Mouse (Mus musculus): ENCODE data around the gene Fam155a. TPM values are rescaled to one million over a fixed set of nuclear protein-coding genes. Genes with fewer than 3 reads are reported as not detected.
"Not testable (repeated sequence)": the region's sequence is repeated elsewhere in the genome, so short reads cannot be mapped to it uniquely, and the experiment has no call there.

The Fam155a gene
- polyA plus RNA-seq, 1 experiment, result 0.37 TPM

DNA sequence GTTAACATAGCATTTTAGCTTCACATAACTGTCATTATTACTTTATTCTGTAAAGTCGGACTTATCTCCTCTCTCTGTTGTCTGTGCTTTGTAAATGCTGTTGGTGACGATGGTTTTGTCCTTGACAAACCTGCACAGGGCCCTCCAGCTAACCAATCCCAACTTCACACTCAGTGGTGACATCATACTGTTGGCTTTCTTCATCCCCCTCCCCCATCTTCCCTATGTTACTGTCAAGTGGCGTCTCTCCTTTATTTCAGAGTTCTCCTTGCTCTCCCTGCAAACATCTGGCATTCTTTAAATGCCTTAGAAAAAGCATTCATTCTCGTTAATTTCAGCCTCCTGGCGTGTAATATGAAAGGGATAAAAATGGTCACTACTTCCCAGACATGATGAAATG, 78.6 kb downstream of the Fam155a start:
- 44% methylated on average over 5 of the region's 5 CpGs for WGBS
- no peaks in the 10 kb centered on the region for H3K27me3 ChIP-seq (ENCODE audit: control insufficient read depth, insufficient read depth, low read length)
- no peak overlapping the region for H3K4me3 ChIP-seq (ENCODE audit: low read depth, low read length)
- H3K36me3 ChIP-seq (ENCODE audit: control insufficient read depth, insufficient read depth, low read length), result no peaks in the 10 kb centered on the region
- no peak overlapping the region for H3K27ac ChIP-seq (ENCODE audit: insufficient read depth, low read depth, low read length)
- no peak for TF ChIP-seq CTCF (IDR thresholded peaks at IDR 0.05; ENCODE audit: extremely low read depth, insufficient read length, insufficient replicate concordance, low read depth, low read length)
- TF ChIP-seq POLR2A (IDR thresholded peaks at IDR 0.05; ENCODE audit: low read depth, low read length), result no peak
- H3K4me1 ChIP-seq (ENCODE audit: control insufficient read depth, insufficient read depth, insufficient read length, low read length), result no peaks in the 10 kb centered on the region

DNA sequence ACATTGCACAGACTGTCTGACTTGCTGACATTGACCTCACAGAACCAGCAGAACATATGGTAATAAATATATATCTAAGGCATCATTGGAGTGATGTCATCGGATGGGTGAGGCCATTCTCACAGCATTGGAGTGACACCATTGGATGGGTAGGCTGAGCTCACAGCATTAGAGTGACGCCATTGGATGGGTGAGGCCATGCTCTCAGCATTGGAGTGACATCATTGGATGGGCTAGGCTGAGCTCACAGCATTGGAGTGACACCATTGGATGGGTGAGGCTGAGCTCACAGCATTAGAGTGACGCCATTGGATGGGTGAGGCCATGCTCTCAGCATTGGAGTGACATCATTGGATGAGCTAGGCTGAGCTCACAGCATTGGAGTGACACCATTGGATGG, 110.9 kb downstream of the Fam155a start:
- WGBS, result 79% methylated on average over 3 of the region's 3 CpGs
- not testable (repeated sequence) for H3K4me1 ChIP-seq (ENCODE audit: control insufficient read depth, insufficient read depth, insufficient read length, low read length); H3K27me3 ChIP-seq (ENCODE audit: control insufficient read depth, insufficient read depth, low read length); H3K36me3 ChIP-seq (ENCODE audit: control insufficient read depth, insufficient read depth, low read length); H3K27ac ChIP-seq (ENCODE audit: insufficient read depth, low read depth, low read length); H3K4me3 ChIP-seq (ENCODE audit: low read depth, low read length)

DNA sequence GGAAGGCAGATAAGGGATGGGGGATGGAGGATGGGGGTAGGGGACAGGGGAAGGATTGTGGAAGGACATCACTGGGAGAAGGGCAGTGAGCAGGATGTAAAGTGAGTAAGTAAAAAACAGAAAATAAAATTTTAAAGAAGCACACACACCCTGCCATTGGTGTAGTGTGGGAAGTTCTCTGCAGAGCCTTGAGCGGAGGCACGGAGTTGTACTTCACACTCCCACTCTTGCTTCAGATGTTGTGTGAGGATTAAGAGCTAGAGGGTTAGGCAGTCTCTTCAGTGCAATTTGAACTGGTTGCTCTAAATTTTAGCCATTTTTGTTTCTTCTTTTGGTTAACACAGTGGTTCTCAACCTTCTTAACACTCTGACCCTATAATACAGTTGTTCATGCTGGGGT, 114.1 kb downstream of the Fam155a start:
- no peak overlapping the region for H3K27ac ChIP-seq (ENCODE audit: insufficient read depth, low read depth, low read length)
- no peaks in the 10 kb centered on the region for H3K4me1 ChIP-seq (ENCODE audit: control insufficient read depth, insufficient read depth, insufficient read length, low read length)
- no peaks in the 10 kb centered on the region for H3K27me3 ChIP-seq (ENCODE audit: control insufficient read depth, insufficient read depth, low read length)
- H3K4me3 ChIP-seq (ENCODE audit: low read depth, low read length), result no peak overlapping the region
- no peaks in the 10 kb centered on the region for H3K36me3 ChIP-seq (ENCODE audit: control insufficient read depth, insufficient read depth, low read length)
- 92% methylated on average over 2 of the region's 2 CpGs for WGBS
- TF ChIP-seq CTCF (IDR thresholded peaks at IDR 0.05; ENCODE audit: extremely low read depth, insufficient read length, insufficient replicate concordance, low read depth, low read length), result no peak
- TF ChIP-seq POLR2A (IDR thresholded peaks at IDR 0.05; ENCODE audit: low read depth, low read length), result no peak

DNA sequence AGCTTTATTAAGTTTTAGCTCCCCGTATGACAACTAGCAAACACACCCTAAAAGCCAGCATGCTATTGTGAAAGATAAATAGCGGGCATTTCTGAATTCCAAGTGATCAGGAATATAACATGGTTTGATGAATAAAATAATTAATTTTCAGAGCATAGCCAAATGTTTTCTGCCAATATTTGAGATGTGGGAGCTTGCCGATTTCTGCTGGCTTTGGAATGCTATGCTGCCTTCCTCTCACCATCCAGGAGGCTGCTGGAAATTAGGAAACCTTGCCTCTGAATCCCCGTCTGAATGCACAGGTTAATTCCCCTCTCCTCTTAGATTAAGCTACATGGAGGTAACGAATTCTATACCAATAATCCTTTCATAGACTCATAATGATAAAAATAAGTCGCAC, 116.1 kb downstream of the Fam155a start:
- 77% methylated on average over 6 of the region's 6 CpGs for WGBS
- TF ChIP-seq CTCF (IDR thresholded peaks at IDR 0.05; ENCODE audit: extremely low read depth, insufficient read length, insufficient replicate concordance, low read depth, low read length) (no peak), POLR2A (IDR thresholded peaks at IDR 0.05; ENCODE audit: low read depth, low read length) (no peak)

DNA sequence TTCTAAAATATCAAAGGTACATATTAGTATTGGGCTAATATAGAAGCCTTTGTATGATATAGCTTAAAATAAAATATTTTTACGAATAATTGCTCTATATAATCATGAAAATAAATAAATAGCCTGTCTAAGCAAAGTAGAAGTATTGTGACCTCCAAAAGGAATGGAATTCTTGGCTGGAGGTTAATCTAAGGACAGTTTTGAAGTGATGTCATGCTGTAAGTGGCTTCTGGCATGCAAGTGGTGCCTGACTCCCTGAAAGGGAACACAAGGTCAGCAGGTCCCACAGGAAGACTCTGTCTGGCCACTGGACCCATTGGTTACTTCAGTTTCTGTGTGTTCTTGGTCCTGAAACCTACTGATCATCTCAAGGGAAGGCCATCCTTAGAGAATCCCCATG, 117.3 kb downstream of the Fam155a start:
- H3K27ac ChIP-seq (ENCODE audit: insufficient read depth, low read depth, low read length), result no peak overlapping the region
- H3K36me3 ChIP-seq (ENCODE audit: control insufficient read depth, insufficient read depth, low read length), result no peaks in the 10 kb centered on the region
- TF ChIP-seq POLR2A (IDR thresholded peaks at IDR 0.05; ENCODE audit: low read depth, low read length) (no peak), CTCF (IDR thresholded peaks at IDR 0.05; ENCODE audit: extremely low read depth, insufficient read length, insufficient replicate concordance, low read depth, low read length) (no peak)
- no peaks in the 10 kb centered on the region for H3K27me3 ChIP-seq (ENCODE audit: control insufficient read depth, insufficient read depth, low read length)
- no peaks in the 10 kb centered on the region for H3K4me1 ChIP-seq (ENCODE audit: control insufficient read depth, insufficient read depth, insufficient read length, low read length)
- H3K4me3 ChIP-seq (ENCODE audit: low read depth, low read length), result no peak overlapping the region
- 27% methylated on average over 1 of the region's 1 CpGs for WGBS

More for the DNA sequence above, 116.1 kb downstream of the Fam155a start:
- H3K4me1 ChIP-seq (ENCODE audit: control insufficient read depth, insufficient read depth, insufficient read length, low read length), result no peaks in the 10 kb centered on the region
- no peaks in the 10 kb centered on the region for H3K27me3 ChIP-seq (ENCODE audit: control insufficient read depth, insufficient read depth, low read length)
- H3K4me3 ChIP-seq (ENCODE audit: low read depth, low read length), result no peak overlapping the region
- no peaks in the 10 kb centered on the region for H3K36me3 ChIP-seq (ENCODE audit: control insufficient read depth, insufficient read depth, low read length)
- no peak overlapping the region for H3K27ac ChIP-seq (ENCODE audit: insufficient read depth, low read depth, low read length)

DNA sequence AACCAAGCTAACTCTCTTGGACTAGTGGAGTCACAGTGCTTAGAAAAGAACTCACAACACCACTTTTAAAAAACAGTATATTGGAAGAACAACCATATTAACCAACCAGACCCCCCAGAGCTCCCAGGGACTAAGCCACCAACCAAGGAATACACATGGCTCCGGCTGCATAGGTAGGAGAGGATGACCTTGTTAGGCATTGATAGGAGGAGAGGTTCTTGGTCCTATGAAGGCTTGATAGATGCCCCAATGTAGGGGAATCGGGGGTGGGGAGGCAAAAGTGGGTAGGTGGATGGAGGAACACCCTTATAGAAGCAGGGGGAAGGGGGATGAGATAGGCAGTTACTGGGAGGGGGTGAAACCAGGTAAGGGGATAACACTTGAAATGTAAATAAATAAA, 132.8 kb downstream of the Fam155a start:
- 75% methylated on average over 2 of the region's 2 CpGs for WGBS
- H3K27me3 ChIP-seq (ENCODE audit: control insufficient read depth, insufficient read depth, low read length), result no peaks in the 10 kb centered on the region
- H3K36me3 ChIP-seq (ENCODE audit: control insufficient read depth, insufficient read depth, low read length), result no peaks in the 10 kb centered on the region
- TF ChIP-seq CTCF (IDR thresholded peaks at IDR 0.05; ENCODE audit: extremely low read depth, insufficient read length, insufficient replicate concordance, low read depth, low read length) (no peak), POLR2A (IDR thresholded peaks at IDR 0.05; ENCODE audit: low read depth, low read length) (no peak)
- no peak overlapping the region for H3K4me3 ChIP-seq (ENCODE audit: low read depth, low read length)
- no peaks in the 10 kb centered on the region for H3K4me1 ChIP-seq (ENCODE audit: control insufficient read depth, insufficient read depth, insufficient read length, low read length)
- H3K27ac ChIP-seq (ENCODE audit: insufficient read depth, low read depth, low read length), result no peak overlapping the region

DNA sequence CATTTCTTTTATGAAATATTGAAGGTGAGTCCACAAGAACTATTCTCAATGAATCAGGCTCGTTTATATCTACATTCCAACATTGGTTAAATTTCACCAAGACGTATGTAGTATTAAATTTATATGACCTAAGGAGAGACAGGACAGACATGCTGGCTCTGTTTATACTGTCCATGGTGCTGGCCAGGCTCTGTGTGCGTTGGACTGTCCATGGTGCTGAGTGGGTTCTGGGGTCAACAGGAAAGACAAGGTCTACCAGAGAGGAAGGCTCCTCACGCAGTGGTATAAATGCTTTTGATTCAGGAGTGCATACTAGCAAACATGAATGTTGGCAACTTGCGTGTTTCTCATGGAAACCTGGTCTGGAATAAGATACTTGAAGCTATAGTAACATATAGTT, 135.7 kb downstream of the Fam155a start:
- WGBS, result 57% methylated on average over 5 of the region's 5 CpGs

DNA sequence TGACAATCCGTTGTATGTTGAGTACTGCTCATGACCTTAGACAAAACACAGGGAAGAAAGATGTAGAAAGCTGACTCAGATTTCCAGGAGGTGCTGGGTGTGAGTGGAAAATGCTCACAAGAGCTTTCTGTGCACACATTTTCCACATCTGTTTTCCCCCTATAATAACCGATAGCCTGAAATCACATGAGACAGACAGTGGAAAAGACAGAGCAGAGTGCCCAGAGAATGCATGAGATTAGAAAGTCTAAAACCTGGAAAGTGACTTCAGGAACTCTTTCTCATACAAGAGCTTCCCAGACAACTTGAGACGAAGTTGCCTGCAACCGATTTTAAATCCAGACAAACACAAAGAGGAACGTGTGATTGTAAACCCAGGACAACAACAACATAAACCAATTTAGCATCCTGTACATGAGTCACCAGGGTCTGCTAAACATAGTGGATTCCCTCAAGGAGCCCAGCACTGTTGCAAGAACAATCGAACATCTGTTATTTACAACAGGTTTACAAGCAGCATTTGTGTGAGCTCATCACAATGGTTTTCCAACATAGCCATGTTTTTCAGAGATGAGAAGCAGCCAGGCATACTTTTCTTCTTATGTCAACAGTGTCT, 163.8 kb downstream of the Fam155a start:
- Histone ChIP-seq H3K4me1 (ENCODE audit: control insufficient read depth, insufficient read depth, insufficient read length, low read length) (no peaks in the 10 kb centered on the region), H3K27me3 (ENCODE audit: control insufficient read depth, insufficient read depth, low read length) (no peaks in the 10 kb centered on the region), H3K4me3 (ENCODE audit: low read depth, low read length) (no peak overlapping the region), H3K36me3 (ENCODE audit: control insufficient read depth, insufficient read depth, low read length) (no peaks in the 10 kb centered on the region), H3K27ac (ENCODE audit: insufficient read depth, low read depth, low read length) (no peak overlapping the region)
- WGBS, result 82% methylated on average over 6 of the region's 6 CpGs
- TF ChIP-seq CTCF (IDR thresholded peaks at IDR 0.05; ENCODE audit: extremely low read depth, insufficient read length, insufficient replicate concordance, low read depth, low read length) (no peak), POLR2A (IDR thresholded peaks at IDR 0.05; ENCODE audit: low read depth, low read length) (no peak)

More for the DNA sequence above, 135.7 kb downstream of the Fam155a start:
- TF ChIP-seq CTCF (IDR thresholded peaks at IDR 0.05; ENCODE audit: extremely low read depth, insufficient read length, insufficient replicate concordance, low read depth, low read length) (no peak), POLR2A (IDR thresholded peaks at IDR 0.05; ENCODE audit: low read depth, low read length) (no peak)
- Histone ChIP-seq H3K27ac (ENCODE audit: insufficient read depth, low read depth, low read length) (no peak overlapping the region), H3K36me3 (ENCODE audit: control insufficient read depth, insufficient read depth, low read length) (no peaks in the 10 kb centered on the region), H3K4me1 (ENCODE audit: control insufficient read depth, insufficient read depth, insufficient read length, low read length) (no peaks in the 10 kb centered on the region), H3K27me3 (ENCODE audit: control insufficient read depth, insufficient read depth, low read length) (no peaks in the 10 kb centered on the region), H3K4me3 (ENCODE audit: low read depth, low read length) (no peak overlapping the region)
